Mouse (Mus musculus) naive thymus-derived CD4-positive, alpha-beta T cell, adult 2 months (primary cell): ENCODE results near the gene Nup62.
"Not testable (repeated sequence)": the region's sequence is repeated elsewhere in the genome, so short reads cannot be mapped to it uniquely, and the experiment has no call there.

Experiments
- DNase-seq: peaks from one replicate; pipeline ENCODE4 v3.0.0-alpha.2; 2011; ENCODE audit warnings: low read depth

The Nup62 gene

GRCm38 (mm10) chr7:44864595-44865542 lies 49.0 kb downstream of the Nup62 start:
- DNase-seq, result no peak

- DNase-seq, result no peak
Measured at GRCm38 (mm10) chr7:44866276-44867009, 50.6 kb downstream of the Nup62 start.

GRCm38 (mm10) chr7:44867010-44867702 lies 51.3 kb downstream of the Nup62 start:
- DNase-seq, result no peak

- no peak for DNase-seq
Measured at GRCm38 (mm10) chr7:44867802-44868201, 51.9 kb downstream of the Nup62 start.

- DNase-seq, result no peak
Measured at GRCm38 (mm10) chr7:44868465-44868864, 52.6 kb downstream of the Nup62 start.

- DNase-seq, result peak; percentile 57
Measured at GRCm38 (mm10) chr7:44868919-44869696, 53.2 kb downstream of the Nup62 start.

GRCm38 (mm10) chr7:44869697-44870528 lies 54.0 kb downstream of the Nup62 start, which contains the start of gene Ptov1:
Gene Ptov1, minus strand, starts transcription at chr7:44869788.
- DNase-seq, result peak; percentile 87

GRCm38 (mm10) chr7:44870614-44871013 lies 54.7 kb downstream of the Nup62 start:
- DNase-seq, result no peak

- no peak for DNase-seq
Measured at GRCm38 (mm10) chr7:44871181-44871580, 55.3 kb downstream of the Nup62 start.

- not testable (repeated sequence) for DNase-seq
Measured at GRCm38 (mm10) chr7:44871774-44872173, 55.9 kb downstream of the Nup62 start.

- no peak for DNase-seq
Measured at GRCm38 (mm10) chr7:44877833-44878232, 61.9 kb downstream of the Nup62 start.
